Mouse (Mus musculus): ENCODE measurements at regions not wholly inside any gene's neighbourhood (a gene's known extent, or its start where the extent isn't known, plus 50 kb on each side); places are given as distances from the start of the nearest gene placed in this dataset.

DNA sequence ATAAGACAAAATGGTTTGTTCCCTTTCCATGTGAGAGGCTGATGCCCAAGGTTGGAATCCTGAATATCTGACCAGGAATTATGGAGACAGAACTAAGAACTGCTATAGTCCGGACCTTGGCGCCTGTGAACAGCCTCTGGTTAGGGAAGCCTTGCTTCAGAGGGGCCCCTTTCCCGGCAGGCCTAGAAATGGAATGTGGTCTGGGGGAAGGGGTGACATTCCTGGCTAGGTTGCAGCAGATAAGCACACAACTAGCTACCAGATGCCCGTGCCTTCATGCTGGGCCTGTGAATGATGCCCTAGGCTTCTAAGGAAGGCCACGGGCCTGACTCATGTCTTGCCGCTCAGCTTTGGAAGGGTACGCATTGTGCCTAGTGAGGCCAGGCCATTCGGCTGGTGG, 89.4 kb downstream of the Snrpe start:
- H3K4me1 ChIP-seq (ENCODE audit: control insufficient read depth, insufficient read depth, low read length): no peaks in the 10 kb centered on the region
- H3K36me3 ChIP-seq (ENCODE audit: control insufficient read depth, insufficient read depth, low read length): no peaks in the 10 kb centered on the region
- H3K4me3 ChIP-seq (replicated peaks; ENCODE audit: low read length): no peak overlapping the region
- no peak overlapping the region for H3K9ac ChIP-seq (ENCODE audit: low read depth, low read length, severe bottlenecking)
- H3K4me2 ChIP-seq (replicated peaks; ENCODE audit: low read depth, low read length, severe bottlenecking): no peak overlapping the region
- 61% methylated on average over 8 of the region's 8 CpGs for WGBS
- no peaks in the 10 kb centered on the region for H3K27me3 ChIP-seq (ENCODE audit: control insufficient read depth, insufficient read depth, low read length)
- no peak for ATAC-seq (ENCODE audit: low FRiP score, low read depth)
- no peak for DNase-seq (ENCODE audit: low spot score)
- no peak overlapping the region for H3K27ac ChIP-seq (replicated peaks; ENCODE audit: low read depth, low read length)
- H3K9me3 ChIP-seq (ENCODE audit: control insufficient read depth, low read length): no peaks in the 10 kb centered on the region
- no peak for TF ChIP-seq POLR2A (IDR thresholded peaks at IDR 0.05; ENCODE audit: borderline replicate concordance, extremely low read depth, insufficient read depth, insufficient read length)

DNA sequence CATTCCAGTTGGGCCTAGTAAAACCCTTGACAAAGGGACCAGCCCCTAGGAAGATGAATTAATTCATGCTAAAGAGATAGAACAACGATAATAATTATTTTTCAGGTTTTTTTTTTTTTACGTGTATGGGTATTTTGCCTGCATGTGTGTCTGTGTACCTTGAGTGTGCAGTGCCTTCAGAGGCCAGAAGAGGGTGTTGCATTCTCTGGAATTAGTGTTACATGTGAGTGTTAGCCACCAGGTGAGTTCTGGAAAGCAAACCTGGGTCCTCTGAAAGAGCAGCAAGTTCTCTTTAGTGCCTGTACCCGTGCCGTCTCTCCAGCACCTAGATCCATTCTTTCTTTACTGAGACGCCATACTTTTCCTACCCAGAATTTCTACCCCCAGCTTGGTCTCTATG, 92.8 kb upstream of the Sox13 start:
- no peak for DNase-seq (ENCODE audit: low spot score)
- Histone ChIP-seq H3K27me3 (ENCODE audit: control insufficient read depth, insufficient read depth, low read length) (no peaks in the 10 kb centered on the region), H3K36me3 (ENCODE audit: control insufficient read depth, insufficient read depth, low read length) (no peaks in the 10 kb centered on the region), H3K27ac (replicated peaks; ENCODE audit: low read depth, low read length) (no peak overlapping the region), H3K9ac (ENCODE audit: low read depth, low read length, severe bottlenecking) (no peak overlapping the region), H3K4me1 (ENCODE audit: control insufficient read depth, insufficient read depth, low read length) (no peaks in the 10 kb centered on the region), H3K9me3 (ENCODE audit: control insufficient read depth, low read length) (no peaks in the 10 kb centered on the region), H3K4me2 (replicated peaks; ENCODE audit: low read depth, low read length, severe bottlenecking) (no peak overlapping the region), H3K4me3 (replicated peaks; ENCODE audit: low read length) (no peak overlapping the region)
- no peak for ATAC-seq (ENCODE audit: low FRiP score, low read depth)
- WGBS: 94% methylated on average over 5 of the region's 5 CpGs
- no peak for TF ChIP-seq POLR2A (IDR thresholded peaks at IDR 0.05; ENCODE audit: borderline replicate concordance, extremely low read depth, insufficient read depth, insufficient read length)

- WGBS: 34% methylated on average over 3 of the region's 3 CpGs
These were observed 79.9 kb upstream of the Sox13 start for GRCm38 (mm10) chr1:133504116-133504515.

DNA sequence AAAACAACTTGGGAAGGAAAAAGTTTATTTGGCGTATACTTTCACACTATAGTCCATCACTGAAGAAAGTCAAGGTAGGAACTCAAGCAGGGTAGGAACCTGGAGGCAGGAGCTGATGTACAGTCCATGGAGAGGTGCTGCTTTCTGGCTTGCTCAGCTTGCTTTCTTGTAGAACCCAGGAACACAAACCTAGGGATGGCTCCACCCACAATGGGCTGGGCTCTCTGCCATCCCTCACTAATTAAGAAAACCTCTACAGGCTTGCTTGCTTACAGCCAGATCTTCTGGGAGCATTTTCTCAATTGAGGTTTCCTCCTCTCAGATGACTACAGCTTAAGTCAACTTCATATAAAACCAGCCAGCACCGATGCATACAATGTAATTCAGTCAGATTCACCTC, 79.2 kb upstream of the Sox13 start:
- ATAC-seq (ENCODE audit: low FRiP score, low read depth): no peak
- no peaks in the 10 kb centered on the region for H3K36me3 ChIP-seq (ENCODE audit: control insufficient read depth, insufficient read depth, low read length)
- TF ChIP-seq POLR2A (IDR thresholded peaks at IDR 0.05; ENCODE audit: borderline replicate concordance, extremely low read depth, insufficient read depth, insufficient read length): no peak
- no peaks in the 10 kb centered on the region for H3K27me3 ChIP-seq (ENCODE audit: control insufficient read depth, insufficient read depth, low read length)
- H3K4me1 ChIP-seq (ENCODE audit: control insufficient read depth, insufficient read depth, low read length): no peaks in the 10 kb centered on the region
- no peak overlapping the region for H3K4me2 ChIP-seq (replicated peaks; ENCODE audit: low read depth, low read length, severe bottlenecking)
- H3K4me3 ChIP-seq (replicated peaks; ENCODE audit: low read length): no peak overlapping the region
- H3K9ac ChIP-seq (ENCODE audit: low read depth, low read length, severe bottlenecking): no peak overlapping the region
- H3K27ac ChIP-seq (replicated peaks; ENCODE audit: low read depth, low read length): no peak overlapping the region
- H3K9me3 ChIP-seq (ENCODE audit: control insufficient read depth, low read length): no peaks in the 10 kb centered on the region
- WGBS: 82% methylated on average over 2 of the region's 2 CpGs
- no peak for DNase-seq (ENCODE audit: low spot score)

More at GRCm38 (mm10) chr1:133504116-133504515, 79.9 kb upstream of the Sox13 start:
- Histone ChIP-seq H3K27ac (replicated peaks; ENCODE audit: low read depth, low read length) (no peak overlapping the region), H3K9me3 (ENCODE audit: control insufficient read depth, low read length) (no peaks in the 10 kb centered on the region), H3K4me2 (replicated peaks; ENCODE audit: low read depth, low read length, severe bottlenecking) (no peak overlapping the region), H3K36me3 (ENCODE audit: control insufficient read depth, insufficient read depth, low read length) (no peaks in the 10 kb centered on the region), H3K4me3 (replicated peaks; ENCODE audit: low read length) (no peak overlapping the region), H3K9ac (ENCODE audit: low read depth, low read length, severe bottlenecking) (no peak overlapping the region), H3K4me1 (ENCODE audit: control insufficient read depth, insufficient read depth, low read length) (no peaks in the 10 kb centered on the region), H3K27me3 (ENCODE audit: control insufficient read depth, insufficient read depth, low read length) (no peaks in the 10 kb centered on the region)
- no peak for ATAC-seq (ENCODE audit: low FRiP score, low read depth)
- DNase-seq (ENCODE audit: low spot score): no peak
- TF ChIP-seq POLR2A (IDR thresholded peaks at IDR 0.05; ENCODE audit: borderline replicate concordance, extremely low read depth, insufficient read depth, insufficient read length): no peak

GRCm38 (mm10) chr1:133501016-133501415, 76.8 kb upstream of the Sox13 start:
- DNase-seq (ENCODE audit: low spot score) (no peak), ATAC-seq (ENCODE audit: low FRiP score, low read depth) (no peak)
- no peaks in the 10 kb centered on the region for H3K27me3 ChIP-seq (ENCODE audit: control insufficient read depth, insufficient read depth, low read length)
- WGBS: 74% methylated on average over 13 of the region's 13 CpGs
- no peaks in the 10 kb centered on the region for H3K36me3 ChIP-seq (ENCODE audit: control insufficient read depth, insufficient read depth, low read length)
- no peak overlapping the region for H3K4me2 ChIP-seq (replicated peaks; ENCODE audit: low read depth, low read length, severe bottlenecking)
- no peak for TF ChIP-seq POLR2A (IDR thresholded peaks at IDR 0.05; ENCODE audit: borderline replicate concordance, extremely low read depth, insufficient read depth, insufficient read length)
- H3K9ac ChIP-seq (ENCODE audit: low read depth, low read length, severe bottlenecking): no peak overlapping the region
- H3K4me3 ChIP-seq (replicated peaks; ENCODE audit: low read length): no peak overlapping the region
- H3K9me3 ChIP-seq (ENCODE audit: control insufficient read depth, low read length): no peaks in the 10 kb centered on the region
- H3K4me1 ChIP-seq (ENCODE audit: control insufficient read depth, insufficient read depth, low read length): no peaks in the 10 kb centered on the region
- H3K27ac ChIP-seq (replicated peaks; ENCODE audit: low read depth, low read length): no peak overlapping the region
